Comparison of ENCODE assay signal across 11 mouse cellular contexts in the genomic region with DNA sequence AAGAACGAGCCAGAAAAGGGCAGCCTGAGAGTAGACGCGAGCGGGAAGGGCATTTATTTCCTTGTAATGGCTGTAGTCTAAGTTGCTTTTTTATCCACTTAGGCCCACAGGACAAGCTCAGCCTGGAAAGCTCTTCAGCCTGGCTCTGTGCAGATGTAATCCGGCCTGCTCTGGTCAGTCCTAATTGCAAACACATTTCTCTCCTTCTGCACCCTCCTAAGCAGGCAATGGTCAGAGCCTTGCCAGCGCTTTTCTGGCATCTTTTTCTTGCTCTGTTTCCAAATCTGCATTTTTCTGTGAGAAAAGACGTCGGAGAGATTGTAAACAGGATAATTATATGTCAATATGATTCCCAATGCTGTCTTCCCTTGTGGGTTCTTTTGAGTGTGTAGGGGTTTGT.
DNase-seq lines count a peak whose midpoint lies in the region; ATAC-seq and TF ChIP-seq lines count a peak whose summit lies in the region.
"Had no signal": no experiment of that assay in that cellular context is flagged by ENCODE, and none has a peak within 500 bp of the region (broad histone marks: within the 10 kb centered on the region; RNA-seq: fewer than 3 reads in every experiment).

No protein-coding gene starts in this region.

- H3K36me3 ChIP-seq in kidney, embryonic 16.5 days (ENCODE audit: insufficient read depth, low read length) = no peaks in the 10 kb centered on the region
- H3K36me3 ChIP-seq in limb, embryonic 15.5 days = no peaks in the 10 kb centered on the region

- H3K4me1 ChIP-seq in kidney, embryonic 16.5 days (ENCODE audit: insufficient read depth, low read length) = no peaks in the 10 kb centered on the region
- peaks cover 12% of the 10 kb centered on the region for H3K4me1 ChIP-seq in limb, embryonic 15.5 days

- 61% methylated on average over 8 of the region's 8 CpGs for WGBS in kidney, embryonic 16.5 days
- WGBS in limb, embryonic 15.5 days = 28% methylated on average over 8 of the region's 8 CpGs

- no peak overlapping the region for H3K4me2 ChIP-seq in kidney, embryonic 16.5 days (replicated peaks; ENCODE audit: low read depth, low read length)
- H3K4me2 ChIP-seq in limb, embryonic 15.5 days = no peak overlapping the region

- H3K27me3 ChIP-seq in kidney, embryonic 16.5 days (ENCODE audit: insufficient read depth, low read length) = no peaks in the 10 kb centered on the region
- no peaks in the 10 kb centered on the region for H3K27me3 ChIP-seq in limb, embryonic 15.5 days

- no peak for ATAC-seq in kidney, embryonic 16.5 days (ENCODE audit: low FRiP score, low TSS enrichment)
- peak; percentile 79 for ATAC-seq in limb, embryonic 15.5 days (ENCODE audit: insufficient number of reproducible peaks, low FRiP score, low TSS enrichment, low read depth)
- ATAC-seq: midbrain, embryonic 16.5 days had no signal

- no peak overlapping the region for H3K9ac ChIP-seq in kidney, embryonic 16.5 days (replicated peaks; ENCODE audit: low read length)
- no peak overlapping the region for H3K9ac ChIP-seq in limb, embryonic 15.5 days

- H3K9me3 ChIP-seq in kidney, embryonic 16.5 days (ENCODE audit: low read length) = no peaks in the 10 kb centered on the region
- H3K9me3 ChIP-seq in limb, embryonic 15.5 days = no peaks in the 10 kb centered on the region

- no peak overlapping the region for H3K27ac ChIP-seq in kidney, embryonic 16.5 days (ENCODE audit: low read length)
- H3K27ac ChIP-seq in gastrocnemius, adult 2 months = peak overlapping the region; percentile 83
- H3K27ac ChIP-seq in limb, embryonic 15.5 days = peak overlapping the region; percentile 67

- peak; percentile 6 for DNase-seq in kidney, adult 18-20 months
- DNase-seq in embryo, embryonic 10 days (ENCODE audit: low spot score) = peak; percentile 80
- peak; percentile 62 for DNase-seq in gastrocnemius, adult 2 months
- DNase-seq in liver = no peak
- no peak for DNase-seq in layer of hippocampus, postnatal 36 days
- no peak for DNase-seq in frontal cortex, postnatal 36 days (ENCODE audit: low spot score in 2 of 2)
- DNase-seq: thymus, postnatal 25 days had no signal

- no peak overlapping the region for H3K4me3 ChIP-seq in kidney, embryonic 16.5 days (ENCODE audit: low read length)
- H3K4me3 ChIP-seq in gastrocnemius, adult 2 months = no peak overlapping the region
- H3K4me3 ChIP-seq in limb, embryonic 15.5 days = no peak overlapping the region
- H3K4me3 ChIP-seq: erythroblast, embryonic 14.5 days had no signal

- no peak for TF ChIP-seq CTCF in gastrocnemius, adult 2 months (IDR thresholded peaks at IDR 0.05)

- intact Hi-C loops in gastrocnemius, adult 2 months (cut with DNase I) = no loop called here

Comparison
In these comparisons a context has a peak if more than half of its experiments do, and no peak if none do; other contexts are left out.
1. DNase-seq: peak in kidney, adult 18-20 months (single experiment), embryo, embryonic 10 days (single experiment) and gastrocnemius, adult 2 months (single experiment); none in liver (single experiment), layer of hippocampus, postnatal 36 days (0 of 2) and frontal cortex, postnatal 36 days (0 of 2).